Mouse (Mus musculus) hindbrain, postnatal 0 days (tissue): Measurements from ENCODE around the gene Flvcr2. TPM values are rescaled to one million over a fixed set of nuclear protein-coding genes. Genes with fewer than 3 reads are reported as not detected.

Experiments used
- ATAC-seq: fragments of 200-750 bp; cut with Nextera tagmentation; 2 replicates; pipeline ENCODE4 v1.8.0; 2017; ENCODE audit warnings: mild to moderate bottlenecking, moderate TSS enrichment, moderate library complexity
- DNase-seq: peaks from one replicate; pipeline ENCODE4 v3.0.0-alpha.2; 2015; ENCODE audit warnings: low spot score
- H3K27ac ChIP-seq: fragments of 300-500 bp; sonication (generic); 2 replicates; pipeline ENCODE4 v1.5.1; 2014; ENCODE audit warnings: mild to moderate bottlenecking
- H3K27me3 ChIP-seq: fragments of 300-500 bp; sonication (generic); 2 replicates; pipeline ENCODE4 v1.6.1; 2014; ENCODE audit warnings: low read length, mixed read lengths; ENCODE audit not compliant: insufficient read depth
- H3K36me3 ChIP-seq: fragments of 300-500 bp; sonication (generic); 2 replicates; pipeline ENCODE4 v1.6.1; 2014; ENCODE audit warnings: low read length, mixed read lengths; ENCODE audit not compliant: insufficient read depth
- H3K4me1 ChIP-seq: fragments of 300-500 bp; sonication (generic); 2 replicates; pipeline ENCODE4 v1.6.1; 2014; ENCODE audit warnings: antibody characterized with exemption, low read length, mixed read lengths; ENCODE audit not compliant: insufficient read depth
- H3K4me2 ChIP-seq: fragments of 300-500 bp; sonication (generic); 2 replicates; pipeline ENCODE4 v1.6.1; 2014; ENCODE audit warnings: low read depth, mild to moderate bottlenecking, low read length, moderate library complexity, mixed read lengths
- H3K4me3 ChIP-seq: fragments of 300-500 bp; sonication (generic); 2 replicates; pipeline ENCODE4 v1.5.1; 2014; ENCODE audit warnings: low read length
- H3K9ac ChIP-seq: fragments of 300-500 bp; sonication (generic); replicated peaks from 2 replicates; pipeline ENCODE4 v1.6.1; 2014; ENCODE audit warnings: mild to moderate bottlenecking, low read length, moderate library complexity, mixed read lengths
- H3K9me3 ChIP-seq: fragments of 300-500 bp; sonication (generic); 2 replicates; pipeline ENCODE4 v1.6.1; 2016; ENCODE audit warnings: low read length, mixed read lengths
- CTCF ChIP-seq: IDR thresholded peaks from 2 replicates; pipeline ENCODE4 v1.5.1; 2016; ENCODE audit warnings: antibody characterized with exemption, control low read depth, low read depth
- WGBS: fragments of 180-500 bp; shearing (Covaris S2); extraction: QIAGEN DNeasy Blood & Tissue Kit; methylation state at CpG from one replicate; pipeline ENCODE4 v1.1.7; 2014; 5-methylcytosine and 5-hydroxymethylcytosine counted together
- polyA plus RNA-seq: library from polyadenylated mRNA; unstranded; fragments of >200 nt; fragmentation: Nextera tagmentation; extraction: Ambion mirVana; gene quantifications from 2 replicates; pipeline ENCODE4 v1.2.1, GENCODE M21; 2015
- total RNA-seq: library from RNA; depleted of rRNA; stranded (reverse); fragments of >200 nt; gene quantifications from 2 replicates; pipeline ENCODE4 v1.2.3, GENCODE M21; 2014

The Flvcr2 gene
- total and polyA plus RNA-seq, 2 experiments from 2014 or later = 4.3 to 9.5 TPM

- TF ChIP-seq CTCF = no peak
- ATAC-seq (no peak), DNase-seq (no peak)
- no peak overlapping the region for H3K4me2 ChIP-seq
- 36% methylated on average over 2 of the region's 2 CpGs for WGBS
- no peak overlapping the region for H3K4me3 ChIP-seq
- no peak overlapping the region for H3K27ac ChIP-seq
- H3K27me3 ChIP-seq = no peaks in the 10 kb centered on the region
- H3K9ac ChIP-seq = no peak overlapping the region
- H3K9me3 ChIP-seq = no peaks in the 10 kb centered on the region
- H3K4me1 ChIP-seq = no peaks in the 10 kb centered on the region
- H3K36me3 ChIP-seq = no peaks in the 10 kb centered on the region
Measured at GRCm38 (mm10) chr12:85753223-85753622, 6.9 kb downstream of the Flvcr2 start.

DNA sequence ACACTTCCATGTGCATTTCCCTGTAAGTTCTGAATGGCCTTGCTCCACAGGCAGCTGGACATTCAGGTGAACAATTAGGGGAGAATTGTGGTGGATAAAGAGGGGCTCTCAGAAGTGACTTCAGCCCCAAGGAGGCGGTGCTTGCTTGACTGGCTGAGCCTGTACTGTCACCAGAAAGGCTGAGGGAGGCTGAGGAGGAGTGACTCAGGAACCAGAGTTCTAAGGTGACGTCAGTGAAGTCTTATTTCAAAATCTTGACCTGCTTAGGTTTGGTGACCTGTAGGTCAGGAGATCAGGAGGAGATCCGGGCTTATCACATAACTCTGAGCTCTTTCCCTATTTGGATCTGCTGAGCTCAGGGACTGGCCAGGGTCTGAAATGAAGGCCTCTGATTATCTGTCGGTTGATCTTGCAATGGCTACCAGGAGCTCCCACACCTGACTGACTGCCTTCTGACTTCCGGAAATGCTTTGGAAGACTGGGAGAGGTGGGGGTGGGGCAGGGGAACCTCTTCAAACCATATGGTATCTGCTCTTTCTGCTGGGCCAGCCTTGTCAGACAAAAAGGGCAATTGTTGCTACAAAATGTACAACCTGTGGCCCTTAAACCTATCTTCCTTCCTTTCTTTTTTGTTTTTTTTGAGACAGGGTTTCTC, 8.4 kb downstream of the Flvcr2 start:
- Histone ChIP-seq H3K27me3 (no peaks in the 10 kb centered on the region), H3K4me1 (no peaks in the 10 kb centered on the region), H3K9me3 (no peaks in the 10 kb centered on the region), H3K36me3 (no peaks in the 10 kb centered on the region), H3K4me3 (no peak overlapping the region), H3K27ac (no peak overlapping the region), H3K9ac (no peak overlapping the region), H3K4me2 (no peak overlapping the region)
- 76% methylated on average over 5 of the region's 5 CpGs for WGBS
- ATAC-seq (no peak), DNase-seq (no peak)
- TF ChIP-seq CTCF = no peak

DNA sequence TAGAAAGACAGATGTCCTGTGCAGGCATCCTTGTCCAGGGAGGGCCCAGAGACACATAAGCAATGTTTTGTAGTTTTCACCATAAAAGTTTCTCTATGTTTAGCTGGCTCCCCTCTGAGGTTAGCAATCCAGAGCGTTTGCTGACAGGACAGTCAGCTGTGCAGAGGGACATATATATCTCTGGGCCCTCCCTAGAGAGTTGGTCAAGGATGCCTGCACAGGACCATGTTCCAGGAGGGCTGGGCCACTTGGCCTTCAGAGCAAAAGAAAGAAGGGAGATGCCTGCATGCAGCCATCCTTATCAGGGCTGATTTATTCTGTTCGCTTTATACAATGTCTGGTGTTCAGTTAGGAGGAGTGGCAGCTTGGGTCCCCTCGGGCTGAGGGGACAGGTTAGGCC, 10.1 kb downstream of the Flvcr2 start:
- Histone ChIP-seq H3K27me3 (no peaks in the 10 kb centered on the region), H3K9me3 (no peaks in the 10 kb centered on the region), H3K4me1 (no peaks in the 10 kb centered on the region), H3K36me3 (no peaks in the 10 kb centered on the region), H3K9ac (no peak overlapping the region), H3K27ac (no peak overlapping the region), H3K4me2 (no peak overlapping the region), H3K4me3 (no peak overlapping the region)
- WGBS = 80% methylated on average over 3 of the region's 3 CpGs
- TF ChIP-seq CTCF = no peak
- ATAC-seq (no peak), DNase-seq (no peak)

- WGBS = 63% methylated on average over 3 of the region's 3 CpGs
- Histone ChIP-seq H3K9ac (no peak overlapping the region), H3K27me3 (no peaks in the 10 kb centered on the region), H3K4me1 (no peaks in the 10 kb centered on the region), H3K36me3 (no peaks in the 10 kb centered on the region), H3K27ac (no peak overlapping the region), H3K4me3 (no peak overlapping the region), H3K9me3 (no peaks in the 10 kb centered on the region), H3K4me2 (no peak overlapping the region)
- no peak for TF ChIP-seq CTCF
- DNase-seq (no peak), ATAC-seq (no peak)
Measured at GRCm38 (mm10) chr12:85757074-85757473, 10.7 kb downstream of the Flvcr2 start.

GRCm38 (mm10) chr12:85758741-85759140, 12.4 kb downstream of the Flvcr2 start:
- Histone ChIP-seq H3K27ac (no peak overlapping the region), H3K4me2 (no peak overlapping the region), H3K4me1 (no peaks in the 10 kb centered on the region), H3K4me3 (no peak overlapping the region), H3K9ac (no peak overlapping the region), H3K36me3 (no peaks in the 10 kb centered on the region), H3K9me3 (no peaks in the 10 kb centered on the region), H3K27me3 (no peaks in the 10 kb centered on the region)
- 83% methylated on average over 8 of the region's 8 CpGs for WGBS
- DNase-seq = no peak
- no peak for TF ChIP-seq CTCF
- ATAC-seq = no peak

- H3K9me3 ChIP-seq = no peaks in the 10 kb centered on the region
- no peak overlapping the region for H3K9ac ChIP-seq
- H3K27ac ChIP-seq = no peak overlapping the region
- ATAC-seq (no peak), DNase-seq (no peak)
- H3K36me3 ChIP-seq = no peaks in the 10 kb centered on the region
- no peak overlapping the region for H3K4me2 ChIP-seq
- TF ChIP-seq CTCF = no peak
- H3K4me1 ChIP-seq = no peaks in the 10 kb centered on the region
- H3K27me3 ChIP-seq = no peaks in the 10 kb centered on the region
- WGBS = 83% methylated on average over 4 of the region's 4 CpGs
- H3K4me3 ChIP-seq = no peak overlapping the region
Measured at GRCm38 (mm10) chr12:85761471-85761870, 15.1 kb downstream of the Flvcr2 start.

GRCm38 (mm10) chr12:85764686-85765085, 18.3 kb downstream of the Flvcr2 start:
- no peak for TF ChIP-seq CTCF
- H3K36me3 ChIP-seq = no peaks in the 10 kb centered on the region
- ATAC-seq = no peak
- WGBS = 58% methylated on average over 1 of the region's 1 CpGs
- DNase-seq = no peak
- H3K4me3 ChIP-seq = no peak overlapping the region
- H3K4me1 ChIP-seq = no peaks in the 10 kb centered on the region
- H3K27ac ChIP-seq = no peak overlapping the region
- no peaks in the 10 kb centered on the region for H3K9me3 ChIP-seq
- no peaks in the 10 kb centered on the region for H3K27me3 ChIP-seq
- H3K9ac ChIP-seq = no peak overlapping the region
- no peak overlapping the region for H3K4me2 ChIP-seq
